Mouse (Mus musculus) embryonic fibroblast, embryonic 13.5 days (primary cell): ENCODE results near the gene Itgb3bp.

Experiments
- CTCF ChIP-seq: IDR thresholded peaks from 2 replicates; pipeline ENCODE4 v1.5.1; 2011; ENCODE audit warnings: mild to moderate bottlenecking, control low read depth, low read length, moderate library complexity, borderline replicate concordance; ENCODE audit not compliant: insufficient read depth
- POLR2A ChIP-seq: IDR thresholded peaks from 2 replicates; pipeline ENCODE4 v1.6.1; 2011; ENCODE audit warnings: low read depth, mild to moderate bottlenecking, control low read depth, low read length, moderate library complexity

- TF ChIP-seq CTCF = no peak
- TF ChIP-seq POLR2A = no peak
These were observed 15.4 kb upstream of the Itgb3bp start for GRCm38 (mm10) chr4:99945011-99945410.
